Mouse (Mus musculus) urinary bladder, postnatal 36 days (tissue): ENCODE measurements around the gene Disp2.

Experiments used
- DNase-seq, 2 experiments: peaks; one replicate each; pipeline ENCODE4 v3.0.0; 2022; ENCODE audit warnings: low spot score in 2 of 2, mixed read lengths in 1 of 2

Gene Disp2

DNA sequence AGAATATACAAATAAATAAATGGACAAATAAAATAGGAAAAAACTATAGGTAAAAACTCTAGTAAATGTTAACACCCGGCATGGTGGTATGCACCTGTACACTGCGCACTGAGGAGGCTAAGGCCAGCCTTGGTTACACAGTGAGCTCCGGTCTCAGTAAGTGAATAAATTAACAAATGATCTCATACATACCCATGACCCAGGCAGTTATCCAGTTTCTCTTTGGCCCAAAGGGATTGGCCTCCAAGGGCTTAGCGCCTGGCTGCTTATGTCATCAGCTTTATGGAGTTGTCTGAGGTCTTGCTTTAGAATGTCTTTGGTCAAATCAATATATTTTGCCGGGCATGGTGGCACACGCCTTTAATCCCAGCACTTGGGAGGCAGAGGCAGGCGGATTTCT is 4.1 kb downstream of the Disp2 start:
- DNase-seq, result no peak

DNA sequence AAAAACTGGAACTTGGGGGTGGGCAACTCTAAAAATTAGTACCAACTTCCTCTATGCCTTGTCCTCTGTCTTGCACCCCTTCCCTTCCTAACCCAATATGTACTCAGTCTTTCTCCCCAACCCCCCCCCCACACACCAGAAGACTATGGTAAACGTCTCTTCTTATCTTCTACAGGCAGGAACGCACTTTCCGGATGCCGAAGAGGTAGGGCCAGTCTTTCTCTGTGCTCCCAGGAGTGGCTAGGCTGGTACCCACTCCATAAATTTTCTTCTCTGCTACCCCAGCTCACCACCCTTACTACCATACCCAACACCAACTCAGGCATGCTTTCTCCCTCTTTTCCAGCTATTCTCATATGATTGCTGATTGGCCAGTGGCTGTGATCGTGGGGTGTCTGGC is 7.0 kb downstream of the Disp2 start:
- no peak for DNase-seq

DNA sequence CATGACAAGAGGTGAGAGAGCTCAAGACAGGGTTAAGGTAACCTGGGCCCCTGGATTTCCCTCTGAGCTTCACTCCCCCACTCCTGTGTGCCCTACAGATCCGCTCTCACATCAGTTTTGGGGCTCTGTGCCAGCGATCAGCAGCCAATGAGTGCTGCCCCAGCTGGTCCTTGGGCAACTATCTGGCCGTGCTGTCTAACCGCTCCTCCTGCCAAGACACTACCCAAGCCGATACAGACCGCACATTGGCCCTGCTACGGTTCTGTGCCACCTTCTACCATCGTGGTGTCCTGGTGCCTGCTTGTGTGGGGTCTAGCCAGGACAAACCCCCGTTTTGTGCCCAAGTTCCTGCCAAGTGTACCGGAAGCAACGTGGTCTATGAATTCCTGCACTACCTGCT is 10.0 kb downstream of the Disp2 start:
- peak in 1 of 2 experiments; percentile 53 for DNase-seq

DNA sequence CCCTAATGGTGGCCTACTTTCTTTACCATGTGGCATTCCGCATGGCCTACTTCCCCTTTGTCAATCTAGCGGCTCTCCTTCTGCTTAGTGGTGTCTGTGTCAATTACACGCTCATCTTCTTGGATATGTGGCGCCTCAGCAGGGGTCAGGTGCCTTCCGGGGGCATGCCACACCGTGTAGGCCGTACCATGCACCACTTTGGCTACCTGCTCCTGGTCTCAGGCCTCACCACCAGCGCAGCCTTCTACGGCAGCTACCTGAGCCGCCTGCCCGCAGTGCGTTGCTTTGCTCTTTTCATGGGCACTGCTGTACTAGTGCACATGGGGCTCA is 10.7 kb downstream of the Disp2 start:
- no peak for DNase-seq

DNA sequence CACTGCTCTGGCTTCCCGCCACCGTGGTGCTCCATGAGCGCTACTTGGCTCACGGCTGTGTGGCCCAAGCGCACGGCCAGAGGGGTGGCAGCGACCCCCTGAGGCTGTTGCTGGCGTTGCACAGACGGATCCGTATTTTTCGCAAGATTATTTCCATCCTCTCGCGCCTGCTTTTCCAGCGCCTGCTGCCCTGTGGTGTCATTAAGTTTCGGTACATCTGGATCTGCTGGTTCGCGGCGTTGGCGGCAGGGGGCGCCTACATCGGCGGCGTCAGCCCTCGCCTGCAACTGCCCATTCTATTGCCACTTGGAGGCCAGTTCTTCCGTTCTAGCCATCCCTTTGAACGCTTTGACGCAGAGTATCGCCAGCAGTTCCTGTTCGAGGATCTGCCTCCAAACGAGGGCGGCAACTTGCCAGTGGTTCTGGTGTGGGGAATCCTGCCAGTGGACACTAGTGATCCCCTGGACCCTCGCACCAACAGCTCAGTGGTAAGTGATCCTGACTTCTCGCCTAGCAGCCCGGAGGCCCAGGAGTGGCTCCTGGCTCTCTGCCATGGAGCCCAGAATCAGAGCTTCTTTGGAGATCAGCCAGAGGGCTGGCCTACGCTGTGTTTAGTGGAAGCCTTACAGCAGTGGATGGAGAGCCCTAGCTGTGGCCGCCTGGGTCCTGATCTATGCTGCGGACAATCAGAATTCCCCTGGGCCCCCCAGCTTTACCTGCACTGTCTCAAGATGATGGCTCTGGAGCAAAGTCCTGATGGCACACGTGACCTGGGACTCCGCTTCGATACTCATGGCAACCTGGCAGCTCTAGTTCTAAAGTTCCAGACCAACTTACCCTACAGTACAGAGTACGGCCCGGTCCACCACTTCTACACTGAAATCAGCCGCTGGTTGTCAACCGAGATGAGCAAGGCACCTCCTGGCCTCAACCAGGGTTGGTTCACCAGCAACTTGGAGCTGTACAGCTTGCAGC is 11.3 kb downstream of the Disp2 start:
- DNase-seq, result peak; percentile 47 to 70

DNA sequence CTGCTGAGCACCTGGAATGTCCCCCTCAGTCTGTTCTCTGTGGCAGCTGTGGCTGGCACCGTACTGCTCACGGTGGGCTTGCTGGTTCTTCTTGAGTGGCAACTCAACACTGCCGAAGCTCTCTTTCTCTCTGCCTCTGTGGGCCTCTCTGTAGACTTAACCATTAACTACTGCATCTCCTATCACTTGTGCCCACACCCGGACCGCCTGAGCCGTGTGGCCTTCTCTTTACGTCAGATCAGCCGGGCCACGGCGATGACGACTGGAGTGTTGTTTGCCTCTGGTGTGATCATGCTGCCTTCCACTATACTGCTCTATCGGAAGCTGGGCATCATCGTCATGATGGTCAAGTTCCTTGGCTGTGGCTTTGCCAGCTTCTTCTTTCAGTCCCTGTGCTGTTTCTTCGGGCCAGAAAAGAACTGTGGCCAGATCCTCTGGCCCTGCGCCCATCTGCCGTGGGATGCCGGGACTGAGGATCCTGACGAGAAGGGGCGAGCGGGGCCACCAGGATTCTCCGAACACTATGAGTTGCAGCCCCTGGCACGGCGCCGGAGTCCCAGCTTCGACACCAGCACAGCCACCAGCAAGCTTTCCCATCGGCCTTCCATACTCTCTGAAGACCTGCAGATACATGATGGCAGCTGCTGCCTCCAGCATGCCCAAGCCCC is 12.2 kb downstream of the Disp2 start:
- no peak for DNase-seq

DNA sequence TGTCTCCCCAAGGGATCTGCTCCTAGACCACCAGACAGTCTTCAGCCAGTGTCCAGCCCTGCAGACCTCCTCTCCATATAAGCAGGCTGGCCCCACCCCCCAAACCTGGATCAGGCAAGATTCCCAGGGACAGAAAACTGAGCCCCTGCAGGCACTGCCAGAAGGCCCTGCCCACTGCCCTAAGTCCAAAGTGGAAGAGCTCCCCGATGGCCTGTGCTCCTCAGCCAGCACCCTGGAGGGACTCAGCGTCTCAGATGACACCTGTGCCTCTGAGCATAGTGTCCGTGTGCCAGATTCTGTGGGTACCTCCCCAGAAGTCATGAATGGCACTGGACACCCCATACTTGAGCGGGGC is 12.7 kb downstream of the Disp2 start:
- DNase-seq, result no peak

DNA sequence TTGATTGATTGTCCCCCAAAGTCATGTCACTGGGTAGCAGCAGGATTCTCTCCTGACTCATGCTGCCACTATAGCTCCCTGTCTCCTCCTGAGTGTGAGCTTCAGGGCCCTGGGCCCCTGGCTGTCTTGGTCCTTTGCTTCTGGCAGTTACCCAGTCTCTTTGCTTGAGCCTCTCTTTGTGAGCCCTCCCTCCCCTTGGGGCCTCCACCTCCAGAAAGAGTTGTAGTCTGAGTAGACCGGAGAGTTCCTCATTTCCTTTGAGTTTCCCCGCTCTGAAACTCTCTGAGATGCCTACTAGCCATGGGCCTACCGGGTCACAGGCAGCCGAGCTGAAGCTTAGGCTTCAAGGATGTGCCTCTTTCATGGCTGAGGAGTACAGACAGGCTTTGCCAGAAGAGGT is 14.1 kb downstream of the Disp2 start:
- DNase-seq, result no peak

DNA sequence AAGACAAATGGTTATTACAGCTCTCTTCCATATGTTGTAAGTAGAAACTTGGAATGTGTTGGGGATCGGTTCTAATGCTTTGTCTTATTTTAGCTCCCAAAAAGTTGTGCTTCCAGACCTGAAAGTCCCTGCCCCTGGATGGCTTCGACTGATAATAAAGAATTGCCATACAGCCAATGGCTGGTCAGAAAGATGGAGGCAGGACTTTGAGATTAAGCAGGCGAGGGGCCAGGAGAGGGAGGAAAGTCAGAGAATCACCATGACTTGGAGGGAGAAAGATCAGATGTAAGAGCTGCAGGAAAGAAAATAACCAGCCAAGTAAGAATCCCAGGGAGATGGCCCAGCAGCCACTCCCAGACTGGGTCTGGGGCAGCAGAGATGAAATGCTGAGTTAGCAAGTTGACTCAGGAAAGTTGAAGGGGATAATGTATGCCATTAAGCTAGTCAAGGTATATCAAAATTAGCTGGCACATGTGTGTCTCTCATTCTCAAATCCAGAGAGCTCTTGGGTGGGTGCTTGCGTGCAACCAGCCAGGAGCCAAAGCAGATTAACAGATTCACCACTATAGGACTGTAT is 23.1 kb downstream of the Disp2 start:
- no peak for DNase-seq

DNA sequence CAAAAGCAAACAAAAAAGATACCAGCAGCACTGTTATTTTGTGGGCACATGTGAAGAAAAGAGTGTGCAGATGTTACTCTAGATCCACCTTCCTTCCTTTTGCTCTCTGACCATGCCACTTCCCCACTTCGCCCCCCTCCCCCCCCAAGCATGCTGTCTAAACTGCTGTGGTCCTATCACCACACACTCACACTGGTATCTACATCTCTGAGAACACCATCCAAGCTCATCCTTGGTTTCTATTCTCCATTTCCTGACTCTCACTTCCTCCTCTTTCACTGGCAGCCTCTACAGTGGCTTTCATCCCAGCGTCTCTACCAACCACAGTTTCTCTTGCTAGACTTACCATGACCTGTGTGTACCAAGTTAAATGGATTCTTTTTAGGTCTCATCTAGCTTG is 25.0 kb downstream of the Disp2 start:
- DNase-seq, result no peak

DNA sequence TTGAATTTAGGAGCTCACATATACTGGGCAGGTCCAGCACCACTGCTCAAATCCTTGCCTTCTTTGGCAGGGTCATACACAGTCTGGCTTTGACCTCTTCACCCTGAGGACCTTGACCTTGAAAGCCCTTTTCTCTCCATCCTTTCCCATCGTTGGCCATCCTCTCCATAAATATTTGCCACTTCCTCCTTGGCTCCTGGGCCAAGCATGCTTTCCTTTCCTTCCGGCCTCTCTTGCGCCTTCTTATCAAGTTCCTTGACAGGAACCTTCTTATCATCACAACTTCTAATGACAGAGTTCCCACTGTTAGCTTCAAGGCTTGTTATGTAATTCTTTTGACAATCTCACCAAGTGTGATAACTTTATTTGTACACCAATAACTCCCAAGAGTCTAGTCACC is 25.6 kb downstream of the Disp2 start:
- no peak for DNase-seq

DNA sequence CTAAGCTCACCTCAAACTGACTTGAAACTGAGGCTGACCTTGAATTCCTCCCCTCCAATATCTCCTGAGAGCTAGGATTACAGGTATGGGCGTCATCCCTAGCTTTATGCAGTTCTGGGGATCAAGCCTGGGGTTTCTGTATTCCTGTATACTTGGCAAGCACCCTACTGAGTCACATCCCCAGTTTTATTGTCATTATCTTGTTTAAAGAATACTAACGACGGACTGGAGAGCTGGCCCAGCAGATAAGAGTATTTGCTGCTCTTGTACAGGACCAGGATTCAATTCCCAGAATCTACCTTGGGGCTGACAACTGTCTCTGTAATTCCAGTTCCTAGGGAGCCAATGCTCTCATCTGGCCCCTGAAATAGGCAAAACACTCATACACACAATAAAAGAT is 26.2 kb downstream of the Disp2 start:
- no peak for DNase-seq

DNA sequence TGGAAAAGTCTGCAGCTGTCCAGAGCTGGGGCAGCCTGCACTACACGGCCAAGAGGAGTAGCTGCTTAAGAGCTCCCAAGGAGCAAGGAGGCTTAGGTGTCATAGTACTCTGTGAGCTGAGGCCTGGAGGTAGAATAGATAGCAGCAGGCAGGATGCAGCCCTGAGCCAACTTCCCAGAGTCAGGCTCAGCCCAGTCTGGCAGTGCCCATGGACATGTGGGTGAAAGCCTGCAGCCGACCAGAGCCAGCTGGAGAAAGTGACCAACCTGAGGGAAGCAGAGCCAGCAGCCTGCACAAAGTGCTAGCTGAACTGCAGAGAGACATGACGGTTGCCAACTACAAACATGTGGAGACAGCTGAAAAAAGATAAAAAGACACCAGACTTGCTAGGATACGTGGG is 27.3 kb downstream of the Disp2 start:
- peak in 1 of 2 experiments; percentile 28 for DNase-seq

DNA sequence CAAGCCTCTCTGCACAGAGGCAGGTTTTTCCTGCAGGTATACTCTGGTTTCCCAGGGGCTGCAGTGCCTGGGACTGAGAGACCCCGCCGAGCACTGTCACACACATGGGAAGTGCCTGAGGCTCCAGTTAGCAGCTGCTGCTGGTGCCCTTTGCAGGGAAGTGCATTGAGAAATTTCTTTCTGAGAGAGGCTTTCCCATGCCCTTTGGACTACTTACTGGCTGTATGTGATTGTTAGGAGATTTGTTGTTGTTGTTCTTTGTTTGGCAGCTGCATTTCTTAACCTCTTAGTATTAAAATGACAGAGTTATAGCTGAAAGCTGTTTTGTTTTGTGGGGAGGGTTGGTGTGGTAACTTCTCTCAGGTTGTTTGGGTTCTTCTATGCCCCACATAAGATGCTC is 31.3 kb downstream of the Disp2 start:
- no peak for DNase-seq

DNA sequence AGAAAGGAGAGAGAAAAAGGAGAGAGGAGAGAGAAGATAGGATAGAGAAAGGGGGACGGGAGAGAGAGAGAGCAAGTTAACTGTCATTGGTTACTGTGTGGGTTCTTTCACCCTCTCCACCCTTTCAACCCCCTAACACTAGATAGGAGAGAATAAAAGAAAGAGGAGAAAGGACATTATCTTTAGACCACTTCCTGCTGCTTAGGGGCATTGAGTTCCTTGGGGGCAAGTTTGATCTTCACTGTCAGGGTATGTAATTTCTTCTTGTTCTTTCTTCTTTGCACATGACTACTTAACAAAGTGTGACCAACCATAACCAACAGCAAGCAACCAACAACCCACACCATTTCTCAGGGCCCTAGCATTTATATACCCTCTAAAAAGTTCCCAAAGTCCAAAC is 33.2 kb downstream of the Disp2 start:
- DNase-seq, result no peak

DNA sequence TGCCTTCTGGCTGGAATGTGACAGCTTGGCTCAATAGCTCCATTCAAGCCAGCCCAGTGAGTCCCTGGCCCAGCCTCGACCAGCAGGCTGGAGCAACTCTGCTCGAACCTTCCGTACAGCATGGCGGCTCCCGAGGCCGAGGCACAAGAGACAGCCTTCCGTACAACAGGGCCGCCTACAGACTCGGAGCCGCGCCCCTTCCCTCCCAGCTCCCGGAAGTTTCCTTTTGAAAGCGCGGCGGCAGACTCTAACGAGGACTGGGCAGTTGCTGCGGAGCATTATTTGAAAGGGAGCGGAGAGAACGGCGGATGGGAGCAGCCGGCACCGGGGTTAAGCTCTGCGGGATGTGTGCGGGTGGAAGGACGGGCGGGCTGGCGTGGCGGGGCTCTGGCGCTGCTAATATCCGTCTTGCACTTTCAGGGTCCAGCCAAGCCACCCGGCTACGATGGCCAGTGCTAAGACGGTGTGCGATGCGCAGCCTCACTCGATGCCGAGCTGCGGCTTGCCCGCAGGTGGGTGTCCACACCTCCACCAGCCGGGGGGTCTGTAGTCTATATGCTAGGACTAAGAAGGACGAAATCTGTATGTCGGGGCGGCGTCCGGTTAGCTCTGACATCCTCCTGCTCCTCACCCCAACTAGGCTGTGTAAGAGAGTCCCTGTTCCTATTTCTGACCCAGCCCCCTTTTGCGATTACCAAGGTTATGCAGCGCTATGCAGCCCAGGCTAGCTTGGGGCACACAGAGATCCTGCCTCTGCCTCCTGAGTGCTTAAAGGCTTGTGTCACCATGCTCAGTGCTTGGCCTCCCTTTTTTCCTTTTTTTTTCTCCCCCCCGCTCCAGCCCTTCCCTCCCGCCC is 34.7 kb downstream of the Disp2 start, which contains the start of gene Knstrn:
Knstrn (plus strand) TSS at position 23 of the 856 bp plus-strand sequence.
- peak; percentile 78 to 89 for DNase-seq

DNA sequence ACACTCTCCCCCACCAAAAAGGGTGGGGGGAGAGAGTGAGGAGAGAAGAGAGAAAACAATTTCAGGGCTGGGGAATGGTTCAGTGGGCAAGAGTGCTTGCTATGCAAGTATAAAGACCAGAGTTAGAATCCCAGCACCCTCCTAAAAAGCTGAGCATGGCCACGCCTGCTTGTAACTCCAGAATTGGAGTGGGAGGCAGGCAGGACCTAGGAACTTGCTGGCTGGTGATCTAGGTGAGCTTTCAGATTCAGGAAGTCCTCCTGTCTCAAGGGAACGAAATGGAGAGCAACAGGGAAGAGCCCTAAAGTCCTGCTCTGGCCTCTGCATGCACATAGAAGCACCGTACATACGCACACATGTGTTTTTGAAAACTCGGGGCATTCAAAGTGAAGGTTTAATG is 43.3 kb downstream of the Disp2 start:
- no peak for DNase-seq

DNA sequence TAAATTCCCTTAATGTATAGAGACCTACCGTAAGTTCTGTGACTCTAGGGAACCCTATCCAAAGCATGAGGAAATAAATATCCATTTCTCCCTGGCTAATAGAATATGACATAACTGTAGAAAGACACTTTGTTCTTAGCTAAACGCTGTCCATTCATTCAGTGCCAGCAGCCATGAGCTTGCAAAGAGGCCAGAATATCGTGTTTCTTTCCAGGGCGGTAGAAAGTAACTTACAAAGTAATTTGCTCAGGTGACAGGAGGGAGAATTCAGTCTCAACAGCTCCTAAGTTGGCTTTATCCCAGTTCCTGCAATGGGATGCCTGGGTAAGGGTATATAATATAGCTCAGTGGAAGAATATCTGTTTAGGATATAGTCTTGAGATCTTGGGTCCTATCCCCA is 44.9 kb downstream of the Disp2 start:
- no peak for DNase-seq

DNA sequence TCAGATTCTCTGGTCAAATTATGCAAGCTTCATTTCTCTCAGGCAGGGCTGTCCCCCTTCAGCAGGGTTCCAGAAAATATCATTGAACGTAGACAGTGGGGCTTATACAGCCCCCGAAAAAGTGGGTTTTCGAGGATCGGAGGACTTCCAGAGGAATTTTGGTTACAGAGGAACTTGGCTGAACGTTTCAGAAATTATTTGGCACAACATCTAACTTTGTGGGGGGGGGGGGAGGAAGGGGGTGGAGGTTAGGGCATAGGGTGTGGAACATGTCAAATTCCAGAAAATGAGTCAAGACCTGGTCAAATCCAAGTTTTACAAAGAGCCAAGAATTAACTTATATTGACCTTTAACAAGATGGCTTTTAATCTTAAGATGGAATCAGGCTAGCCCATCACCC is 49.6 kb downstream of the Disp2 start:
- DNase-seq, result no peak

DNA sequence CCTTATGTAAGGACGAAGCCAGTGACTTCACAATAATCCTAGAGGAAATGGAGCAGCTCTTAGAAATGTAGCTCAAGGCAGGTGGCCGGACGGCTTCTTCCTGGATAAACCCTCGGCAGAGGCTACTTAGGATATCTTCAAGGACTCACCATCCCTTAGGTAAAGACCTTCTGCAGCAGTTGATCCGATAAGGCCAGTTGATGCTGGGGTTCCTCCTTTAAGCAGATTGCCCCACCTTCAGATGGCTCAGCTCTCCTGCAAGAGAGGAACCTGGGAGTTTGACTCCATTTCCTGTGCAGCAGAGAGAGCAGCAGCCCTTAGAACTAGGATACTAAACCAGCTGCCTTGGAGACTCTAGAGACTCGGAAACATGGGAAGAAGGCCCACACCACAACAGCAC is 54.5 kb downstream of the Disp2 start:
- no peak for DNase-seq

DNA sequence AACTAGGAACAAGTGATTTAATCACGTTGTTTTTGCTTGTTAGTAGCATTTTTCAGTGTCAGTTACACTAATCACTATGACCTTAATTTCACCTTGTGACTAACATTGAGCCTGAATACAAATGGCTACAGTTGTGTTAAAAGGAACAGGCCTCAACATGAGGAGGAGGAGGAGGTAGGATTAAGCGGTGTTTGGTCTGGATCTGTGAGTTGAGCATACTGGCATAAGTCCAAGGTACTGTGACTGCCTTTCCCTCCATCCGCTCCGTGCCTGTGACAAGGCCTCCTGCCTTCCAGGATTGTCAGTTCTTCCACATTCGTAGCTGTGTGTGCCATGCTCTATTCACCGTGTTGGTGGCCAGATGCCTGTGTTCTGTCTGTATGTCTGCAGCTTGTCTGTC is 55.6 kb downstream of the Disp2 start:
- no peak for DNase-seq

DNA sequence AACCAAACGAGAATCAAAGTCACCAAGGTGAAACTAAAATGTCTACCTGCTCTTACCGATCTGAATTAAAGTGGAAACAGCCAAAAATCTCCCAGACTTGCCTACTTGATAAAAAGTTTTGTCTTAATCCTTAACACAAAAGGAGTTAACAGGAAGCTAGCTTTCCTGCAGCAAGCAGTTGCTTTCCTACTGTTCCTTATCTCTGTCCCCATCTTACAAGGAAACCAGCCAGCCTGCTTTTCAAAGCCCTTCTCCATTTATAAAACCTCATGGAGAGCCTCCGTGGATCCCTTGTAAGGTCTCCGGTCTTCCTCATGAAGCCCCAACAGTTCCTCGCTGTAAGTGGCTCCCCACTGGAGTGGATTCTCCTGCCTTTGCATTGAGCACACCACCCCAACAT is 58.8 kb downstream of the Disp2 start:
- DNase-seq, result no peak
